Mouse (Mus musculus) heart, adult 2 months (tissue): Measurements from ENCODE around the gene Spert.

Experiments
- CTCF ChIP-seq: fragments of 200-600 bp; IDR thresholded peaks from 2 replicates; pipeline ENCODE4 v1.8.1; 2022; ENCODE audit warnings: antibody characterized with exemption, mild to moderate bottlenecking, moderate library complexity
- POLR2A ChIP-seq: fragments of 200-500 bp; IDR thresholded peaks from 2 replicates; pipeline ENCODE4 v1.6.1; 2011; ENCODE audit warnings: mild to moderate bottlenecking, low read depth, low read length, control low read depth; ENCODE audit not compliant: insufficient read depth

GRCm38 (mm10) chr14:75622984-75623383 is 30.1 kb upstream of the Spert start:
- TF ChIP-seq POLR2A, result no peak
- no peak for TF ChIP-seq CTCF
